In the genomic region with DNA sequence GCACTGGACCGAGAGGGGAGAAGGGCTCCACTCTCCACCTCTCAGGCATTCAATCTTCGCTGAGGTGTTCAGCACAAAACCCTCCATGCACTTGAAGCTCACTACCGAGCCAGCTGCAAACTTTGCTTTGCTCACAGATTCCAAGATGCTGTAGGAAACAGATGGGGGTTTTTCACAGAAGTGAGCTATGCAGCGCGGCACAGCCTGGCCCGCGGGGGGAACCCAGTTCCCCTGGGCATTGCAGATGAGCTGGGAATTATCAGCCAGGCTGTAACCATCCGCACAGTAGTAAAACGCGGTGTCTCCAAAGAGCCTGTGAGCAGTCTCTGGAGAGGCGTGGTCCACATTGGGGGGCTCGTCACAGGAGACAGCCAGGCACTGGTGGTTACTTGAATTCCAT, we compare ENCODE assay signal across 29 mouse cellular contexts.
DNase-seq lines count a peak whose midpoint lies in the region; ATAC-seq and TF ChIP-seq lines count a peak whose summit lies in the region.
"Had no signal": no experiment of that assay in that cellular context is flagged by ENCODE, and none has a peak within 500 bp of the region (broad histone marks: within the 10 kb centered on the region; RNA-seq: fewer than 3 reads in every experiment).

No protein-coding gene starts in this region.

- peaks cover 12% of the 10 kb centered on the region; the same call in 1 of the 2 replicates for H3K9me3 ChIP-seq in heart, embryonic 12.5 days (replicated peaks)
- H3K9me3 ChIP-seq in E14TG2a.4 (ENCODE audit: low read length): no peaks in the 10 kb centered on the region; the same call in 1 of the 2 replicates
- H3K9me3 ChIP-seq in neural tube, embryonic 14.5 days (ENCODE audit: control insufficient read depth, low read length): no peaks in the 10 kb centered on the region
- H3K9me3 ChIP-seq: heart, embryonic 15.5 days; hindbrain, embryonic 10.5 days; intestine, embryonic 15.5 days had no signal

- 80% methylated on average over 12 of the region's 12 CpGs for WGBS in heart, embryonic 12.5 days
- WGBS in neural tube, embryonic 14.5 days: 70% methylated on average over 12 of the region's 12 CpGs

- H3K4me2 ChIP-seq in heart, embryonic 12.5 days: no peak overlapping the region
- no peak overlapping the region for H3K4me2 ChIP-seq in neural tube, embryonic 14.5 days (ENCODE audit: low read depth, low read length)
- H3K4me2 ChIP-seq: heart, embryonic 11.5 days; heart, embryonic 15.5 days; hindbrain, embryonic 13.5 days; intestine, embryonic 15.5 days had no signal

- H3K4me3 ChIP-seq in heart, embryonic 12.5 days: no peak overlapping the region
- peak overlapping the region; percentile 50 for H3K4me3 ChIP-seq in E14TG2a.4 (replicated peaks; ENCODE audit: low read length)
- H3K4me3 ChIP-seq in neural tube, embryonic 14.5 days (ENCODE audit: low read depth, low read length): no peak overlapping the region
- H3K4me3 ChIP-seq: heart, embryonic 15.5 days; hindbrain, embryonic 10.5 days; hindbrain, embryonic 13.5 days; intestine, embryonic 15.5 days had no signal

- DNase-seq in heart, adult 11 months: peak; percentile 82
- peak; percentile 26 for DNase-seq in ZHBTc4 (ENCODE audit: low read depth, low spot score)
- DNase-seq in ovary, postnatal 14 days (ENCODE audit: low spot score): no peak
- no peak for DNase-seq in c-Kit-positive CD71-positive TER-119-positive erythroid progenitor cells, embryonic 14.5 days (ENCODE audit: low spot score)
- DNase-seq: adrenal gland, adult 8-10 months; adrenal gland, postnatal 25 days; cerebellum, adult 18-20 months; cerebellum, adult 9-10 months; cerebellum, postnatal 14 days; forebrain, postnatal 0 days; gastrocnemius, postnatal 10 days; gastrocnemius, postnatal 36 days; heart, postnatal 10 days; heart, postnatal 36 days; kidney, adult 11 months had no signal

- no peak overlapping the region for H3K27ac ChIP-seq in heart, embryonic 12.5 days (ENCODE audit: poor library complexity, severe bottlenecking)
- H3K27ac ChIP-seq in neural tube, embryonic 14.5 days (ENCODE audit: low read depth, low read length): no peak overlapping the region
- H3K27ac ChIP-seq: heart, embryonic 15.5 days; hindbrain, embryonic 10.5 days; hindbrain, embryonic 13.5 days; intestine, embryonic 15.5 days had no signal

- H3K36me3 ChIP-seq in heart, embryonic 12.5 days: 0 out of 2 replicates have a peak, but pooled peaks cover 4% of the 10 kb centered on the region
- H3K36me3 ChIP-seq in E14TG2a.4 (ENCODE audit: insufficient read depth, low read length): no peaks in the 10 kb centered on the region
- no peaks in the 10 kb centered on the region for H3K36me3 ChIP-seq in neural tube, embryonic 14.5 days (ENCODE audit: control insufficient read depth, insufficient read depth, low read length)
- H3K36me3 ChIP-seq: G1E; heart, embryonic 15.5 days; hindbrain, embryonic 10.5 days; hindbrain, embryonic 13.5 days; intestine, embryonic 15.5 days had no signal

- TF ChIP-seq CTCF in E14TG2a.4 (conservative IDR thresholded peaks at IDR 0.05; ENCODE audit: low read length): no peak

- no peak for ATAC-seq in heart, embryonic 12.5 days (ENCODE audit: insufficient number of reproducible peaks, low FRiP score)
- ATAC-seq in neural tube, embryonic 14.5 days (ENCODE audit: low read depth): peak; percentile 31; the same call in 1 of the 2 replicates
- no peak for ATAC-seq in erythroblast, adult 5-6 weeks (replicated peaks; ENCODE audit: low FRiP score, poor library complexity, severe bottlenecking)
- ATAC-seq: activated CD4-positive, CD25-positive, alpha-beta regulatory T cell, adult 4 months; forebrain, embryonic 14.5 days; forebrain, postnatal 0 days; hindbrain, embryonic 16.5 days; intestine, embryonic 15.5 days; Patski had no signal

- H3K27me3 ChIP-seq in heart, embryonic 12.5 days (replicated peaks): no peaks in the 10 kb centered on the region
- peaks cover 18% of the 10 kb centered on the region for H3K27me3 ChIP-seq in E14TG2a.4 (ENCODE audit: insufficient read depth, low read length)
- no peaks in the 10 kb centered on the region for H3K27me3 ChIP-seq in neural tube, embryonic 14.5 days (ENCODE audit: control insufficient read depth, insufficient read depth, low read length)
- H3K27me3 ChIP-seq: heart, embryonic 15.5 days; hindbrain, embryonic 13.5 days; intestine, embryonic 15.5 days; Patski had no signal

- no peak overlapping the region for H3K9ac ChIP-seq in heart, embryonic 12.5 days
- no peak overlapping the region for H3K9ac ChIP-seq in neural tube, embryonic 14.5 days (replicated peaks; ENCODE audit: low read depth, low read length)
- H3K9ac ChIP-seq: forebrain, postnatal 0 days; heart, embryonic 15.5 days; hindbrain, embryonic 13.5 days; intestine, embryonic 15.5 days had no signal

- H3K4me1 ChIP-seq in heart, embryonic 12.5 days (replicated peaks): no peaks in the 10 kb centered on the region
- 0 out of 2 replicates have a peak, but pooled peaks cover 5% of the 10 kb centered on the region for H3K4me1 ChIP-seq in E14TG2a.4 (replicated peaks; ENCODE audit: low read depth, low read length)
- no peaks in the 10 kb centered on the region for H3K4me1 ChIP-seq in neural tube, embryonic 14.5 days (ENCODE audit: control insufficient read depth, insufficient read depth, low read length)
- H3K4me1 ChIP-seq: heart, embryonic 15.5 days; hindbrain, embryonic 10.5 days; hindbrain, embryonic 13.5 days; intestine, embryonic 15.5 days had no signal

Comparison
In these comparisons a context has a peak if more than half of its experiments do, and no peak if none do; other contexts are left out.
1. DNase-seq: peak in heart, adult 11 months (single experiment) and ZHBTc4 (single experiment); none in ovary, postnatal 14 days (single experiment) and c-Kit-positive CD71-positive TER-119-positive erythroid progenitor cells, embryonic 14.5 days (single experiment).